Mouse (Mus musculus): ENCODE data around the gene Olfr718-ps1.

Olfr718-ps1 gene

GRCm38 (mm10) chr5:143129101-143129500, 18.3 kb downstream of the Olfr718-ps1 start:
- DNase-seq (ENCODE audit: low spot score in 2 of 2), result no peak

GRCm38 (mm10) chr5:143127837-143128236, 19.5 kb downstream of the Olfr718-ps1 start:
- no peak for DNase-seq (ENCODE audit: low spot score in 2 of 2)

- DNase-seq (ENCODE audit: low spot score in 2 of 2), result no peak
These were observed 20.5 kb downstream of the Olfr718-ps1 start for GRCm38 (mm10) chr5:143126908-143127307.

GRCm38 (mm10) chr5:143126089-143126488, 21.3 kb downstream of the Olfr718-ps1 start:
- DNase-seq (ENCODE audit: low spot score in 2 of 2), result no peak

GRCm38 (mm10) chr5:143125601-143126000, 21.8 kb downstream of the Olfr718-ps1 start:
- DNase-seq (ENCODE audit: low spot score in 2 of 2), result no peak

GRCm38 (mm10) chr5:143124805-143125378, 22.5 kb downstream of the Olfr718-ps1 start:
- DNase-seq (ENCODE audit: low spot score in 2 of 2), result no peak

- no peak for DNase-seq (ENCODE audit: low spot score in 2 of 2)
These were observed 24.7 kb downstream of the Olfr718-ps1 start for GRCm38 (mm10) chr5:143122673-143123072.

GRCm38 (mm10) chr5:143122125-143122524, 25.3 kb downstream of the Olfr718-ps1 start:
- DNase-seq (ENCODE audit: low spot score in 2 of 2), result no peak

GRCm38 (mm10) chr5:143112281-143113246, 34.8 kb downstream of the Olfr718-ps1 start, which contains the start of gene Rnf216:
Gene Rnf216 (minus strand): TSS chr5:143112994.
- peak; percentile 92 to 94 for DNase-seq (ENCODE audit: low spot score in 2 of 2)

GRCm38 (mm10) chr5:143106842-143107241, 40.5 kb downstream of the Olfr718-ps1 start:
- no peak for DNase-seq (ENCODE audit: low spot score in 2 of 2)

- DNase-seq (ENCODE audit: low spot score in 2 of 2), result no peak
These were observed 44.1 kb downstream of the Olfr718-ps1 start for GRCm38 (mm10) chr5:143103231-143103630.

GRCm38 (mm10) chr5:143101626-143102025, 45.8 kb downstream of the Olfr718-ps1 start:
- DNase-seq (ENCODE audit: low spot score in 2 of 2), result no peak

GRCm38 (mm10) chr5:143095256-143095655, 52.1 kb downstream of the Olfr718-ps1 start:
- DNase-seq (ENCODE audit: low spot score in 2 of 2), result no peak

GRCm38 (mm10) chr5:143092891-143093290, 54.5 kb downstream of the Olfr718-ps1 start:
- DNase-seq (ENCODE audit: low spot score in 2 of 2), result no peak

- DNase-seq (ENCODE audit: low spot score in 2 of 2), result no peak
These were observed 62.5 kb downstream of the Olfr718-ps1 start for GRCm38 (mm10) chr5:143084898-143085297.
